In genomic region chr15:75153087-75153486, GRCm38 (mm10) we compare ENCODE assay signal across 29 mouse cellular contexts. TPM values are rescaled to one million over a fixed set of nuclear protein-coding genes. Genes with fewer than 3 reads are reported as not detected.
DNase-seq lines count a peak whose midpoint lies in the region; ATAC-seq and TF ChIP-seq lines count a peak whose summit lies in the region.
"Had no signal": no experiment of that assay in that cellular context is flagged by ENCODE, and none has a peak within 500 bp of the region (broad histone marks: within the 10 kb centered on the region; RNA-seq: fewer than 3 reads in every experiment).

No protein-coding gene starts in this region.

- no peak for TF ChIP-seq POLR2A in heart, adult 2 months (IDR thresholded peaks at IDR 0.05; ENCODE audit: insufficient read depth, low read depth, low read length)

- no peaks in the 10 kb centered on the region for H3K4me1 ChIP-seq in heart, adult 2 months (ENCODE audit: control insufficient read depth, insufficient read depth, low read length)
- no peaks in the 10 kb centered on the region for H3K4me1 ChIP-seq in stomach, postnatal 0 days (replicated peaks; ENCODE audit: control insufficient read depth, insufficient read depth)
- H3K4me1 ChIP-seq: embryonic facial prominence, embryonic 13.5 days; embryonic facial prominence, embryonic 15.5 days; forebrain, embryonic 10.5 days; forebrain, embryonic 12.5 days had no signal

- H3K9ac ChIP-seq in heart, adult 2 months (ENCODE audit: low read depth, low read length): no peak overlapping the region
- no peak overlapping the region for H3K9ac ChIP-seq in stomach, postnatal 0 days (ENCODE audit: low read length)
- H3K9ac ChIP-seq: embryonic facial prominence, embryonic 13.5 days; embryonic facial prominence, embryonic 15.5 days; forebrain, embryonic 12.5 days had no signal

- peak; percentile 66 for DNase-seq in heart, adult 11 months
- DNase-seq in heart, adult 2 months: no peak
- DNase-seq in stomach, postnatal 0 days (ENCODE audit: low spot score): no peak
- DNase-seq in MN1 (ENCODE audit: low spot score): no peak
- DNase-seq: adrenal gland, adult 2 months; adrenal gland, postnatal 10 days; adrenal gland, postnatal 25 days; cerebellum, adult 11 months; cerebellum, adult 18-20 months; cerebellum, adult 8-10 months; cerebellum, adult 9-11 months; cerebellum, postnatal 14 days; cerebellum, postnatal 36 days; embryo, embryonic 11 days had no signal

- TF ChIP-seq CTCF in heart, adult 2 months (IDR thresholded peaks at IDR 0.05): no peak
- no peak for TF ChIP-seq CTCF in stomach, postnatal 0 days (IDR thresholded peaks at IDR 0.05; ENCODE audit: low read depth)

- H3K36me3 ChIP-seq in heart, adult 2 months (ENCODE audit: control insufficient read depth, insufficient read depth, low read length): no peaks in the 10 kb centered on the region
- H3K36me3 ChIP-seq in stomach, postnatal 0 days (ENCODE audit: control insufficient read depth, insufficient read depth, low read length): no peaks in the 10 kb centered on the region
- H3K36me3 ChIP-seq: embryonic facial prominence, embryonic 13.5 days; embryonic facial prominence, embryonic 15.5 days; forebrain, embryonic 10.5 days; forebrain, embryonic 12.5 days had no signal

- intact Hi-C loops in heart, adult 2 months (cut with DNase I): no loop called here

- no peak overlapping the region for H3K4me3 ChIP-seq in heart, adult 2 months
- H3K4me3 ChIP-seq in stomach, postnatal 0 days (ENCODE audit: low read depth, low read length): no peak overlapping the region
- H3K4me3 ChIP-seq: embryonic facial prominence, embryonic 13.5 days; embryonic facial prominence, embryonic 15.5 days; erythroblast, embryonic 14.5 days; forebrain, embryonic 10.5 days; forebrain, embryonic 12.5 days had no signal

- ATAC-seq in megakaryocyte, adult 5-6 weeks (ENCODE audit: poor library complexity, severe bottlenecking): peak; percentile 61
- no peak for ATAC-seq in stomach, postnatal 0 days (ENCODE audit: low FRiP score, low TSS enrichment)
- ATAC-seq: activated CD4-positive, CD25-positive, alpha-beta regulatory T cell, adult 4 months; forebrain, embryonic 14.5 days; forebrain, embryonic 16.5 days; Patski had no signal

- no peaks in the 10 kb centered on the region for H3K27me3 ChIP-seq in heart, adult 2 months (ENCODE audit: control insufficient read depth, insufficient read depth, low read length)
- H3K27me3 ChIP-seq in stomach, postnatal 0 days (ENCODE audit: control insufficient read depth, insufficient read depth, low read length): no peaks in the 10 kb centered on the region
- H3K27me3 ChIP-seq: embryonic facial prominence, embryonic 13.5 days; embryonic facial prominence, embryonic 15.5 days; forebrain, embryonic 12.5 days; Patski had no signal

- no peaks in the 10 kb centered on the region for H3K9me3 ChIP-seq in stomach, postnatal 0 days (ENCODE audit: control insufficient read depth, low read length)
- H3K9me3 ChIP-seq: embryonic facial prominence, embryonic 13.5 days; embryonic facial prominence, embryonic 15.5 days; forebrain, embryonic 10.5 days; forebrain, embryonic 12.5 days had no signal

- no peak for TF ChIP-seq EP300 in heart, adult 2 months (IDR thresholded peaks at IDR 0.05; ENCODE audit: insufficient read depth, low read depth, low read length)
- no peak for TF ChIP-seq EP300 in stomach, postnatal 0 days (optimal IDR thresholded peaks at IDR 0.05)

- no peaks in the 10 kb centered on the region for H3K79me2 ChIP-seq in heart, adult 2 months (replicated peaks; ENCODE audit: control insufficient read depth, insufficient read depth, low read length)

- no peak overlapping the region for H3K27ac ChIP-seq in heart, adult 2 months
- H3K27ac ChIP-seq in stomach, postnatal 0 days (replicated peaks): no peak overlapping the region
- H3K27ac ChIP-seq: embryonic facial prominence, embryonic 13.5 days; embryonic facial prominence, embryonic 15.5 days; forebrain, embryonic 10.5 days; forebrain, embryonic 12.5 days had no signal

- no peak overlapping the region for H3K4me2 ChIP-seq in stomach, postnatal 0 days (replicated peaks; ENCODE audit: low read depth)
- H3K4me2 ChIP-seq: embryonic facial prominence, embryonic 13.5 days; embryonic facial prominence, embryonic 15.5 days; forebrain, embryonic 12.5 days had no signal

RNA-seq across cellular contexts. Expression of gene Ly6g, which starts 2.0 kb away (rescaled TPM):
- total RNA-seq in heart, adult 2 months (2021): not detected
- polyA plus RNA-seq in heart, adult 2 months (2012; rRNA removed): not detected in 2 replicates
- 146 and 232 TPM in 2 replicates for total RNA-seq in megakaryocyte, adult 5-6 weeks (2015)
- 79.2 and 81.9 TPM in 2 replicates for total RNA-seq in megakaryocyte, adult 5-6 weeks (2017)
- polyA plus RNA-seq in stomach, postnatal 0 days (2015; fragmentation: Nextera tagmentation; extraction: Ambion mirVana): not detected in 2 replicates
- total RNA-seq: adrenal gland, adult 2 months; adrenal gland, postnatal 25 days; common myeloid progenitor, adult 5-6 weeks; ES-E14; MEL had no signal
- polyA plus RNA-seq: activated CD4-positive, CD25-positive, alpha-beta regulatory T cell, adult 4 months; adrenal gland, adult 2 months; brain, embryonic 14.5 days; embryonic facial prominence, embryonic 11.5 days; embryonic facial prominence, embryonic 13.5 days; embryonic facial prominence, embryonic 15.5 days; erythroblast, embryonic 14.5 days; forebrain, embryonic 10.5 days; forebrain, embryonic 12.5 days; forebrain, embryonic 14.5 days; forebrain, embryonic 16.5 days; Patski had no signal

RNA-seq across cellular contexts. Expression of gene Ly6c2, which starts 41.3 kb away (rescaled TPM):
- total RNA-seq in heart, adult 2 months (2021): 1 to 10 TPM; 6.5 to 7.5 TPM
- polyA plus RNA-seq in heart, adult 2 months (2012; rRNA removed): 2.4 and 6.1 TPM in 2 replicates
- 9,861 and 10,026 TPM in 2 replicates for total RNA-seq in megakaryocyte, adult 5-6 weeks (2015)
- total RNA-seq in megakaryocyte, adult 5-6 weeks (2017): 3,107 and 3,295 TPM in 2 replicates
- 1.0 and 1.6 TPM in 2 replicates for polyA plus RNA-seq in stomach, postnatal 0 days (2015; fragmentation: Nextera tagmentation; extraction: Ambion mirVana)
- total RNA-seq: ES-E14, MEL had no signal
- polyA plus RNA-seq: embryonic facial prominence, embryonic 11.5 days; forebrain, embryonic 10.5 days; forebrain, embryonic 12.5 days had no signal

Comparison
In these comparisons a context has a peak if more than half of its experiments do, and no peak if none do; other contexts are left out.
1. RNA of gene Ly6g, which starts 2.0 kb away (total RNA-seq): 79.2 to 232 TPM in megakaryocyte, adult 5-6 weeks; not detected in heart, adult 2 months; every median in the first group is over 10 times any median in the second.
2. RNA of gene Ly6c2, which starts 41.3 kb away (total RNA-seq): 3,107 to 10,026 TPM in megakaryocyte, adult 5-6 weeks; 6.5 to 7.5 TPM in heart, adult 2 months; every median in the first group is over 100 times any median in the second.